Mouse (Mus musculus) limb, embryonic 12.5 days (tissue): ENCODE measurements at regions not wholly inside any gene's neighbourhood (a gene's known extent, or its start where the extent isn't known, plus 50 kb on each side); places are given as distances from the start of the nearest gene placed in this dataset.

Experiments used
- ATAC-seq: fragments of 200-750 bp; cut with Nextera tagmentation; 2 replicates; pipeline ENCODE4 v1.8.0; 2017; ENCODE audit warnings: low read depth, moderate TSS enrichment; ENCODE audit not compliant: insufficient number of reproducible peaks, insufficient read depth, low FRiP score, low TSS enrichment
- H3K27ac ChIP-seq: fragments of 300-500 bp; sonication (generic); 2 replicates; pipeline ENCODE4 v1.5.1; 2016; ENCODE audit warnings: mild to moderate bottlenecking, moderate library complexity
- H3K27me3 ChIP-seq: fragments of 300-500 bp; sonication (generic); 2 replicates; pipeline ENCODE4 v1.6.1; 2016; ENCODE audit warnings: mild to moderate bottlenecking, moderate library complexity
- H3K36me3 ChIP-seq: fragments of 300-500 bp; sonication (generic); 2 replicates; pipeline ENCODE4 v1.6.1; 2016; ENCODE audit warnings: mild to moderate bottlenecking, moderate library complexity
- H3K4me1 ChIP-seq: fragments of 300-500 bp; sonication (generic); replicated peaks from 2 replicates; pipeline ENCODE4 v1.6.1; 2016
- H3K4me2 ChIP-seq: fragments of 300-500 bp; sonication (generic); 2 replicates; pipeline ENCODE4 v1.6.1; 2016; ENCODE audit warnings: mild to moderate bottlenecking, moderate library complexity
- H3K4me3 ChIP-seq: fragments of 300-500 bp; sonication (generic); replicated peaks from 2 replicates; pipeline ENCODE4 v1.5.1; 2016; ENCODE audit warnings: mild to moderate bottlenecking
- H3K9ac ChIP-seq: fragments of 300-500 bp; sonication (generic); replicated peaks from 2 replicates; pipeline ENCODE4 v1.6.1; 2016; ENCODE audit warnings: mild to moderate bottlenecking, moderate library complexity
- H3K9me3 ChIP-seq: fragments of 300-500 bp; sonication (generic); 2 replicates; pipeline ENCODE4 v1.6.1; 2016; ENCODE audit warnings: mild to moderate bottlenecking, moderate library complexity
- WGBS: fragments of 180-500 bp; shearing (Covaris S2); methylation state at CpG from one replicate; pipeline ENCODE4 v1.1.7; 2016; 5-methylcytosine and 5-hydroxymethylcytosine counted together

GRCm38 (mm10) chr17:93260366-93261205, 61.8 kb downstream of the Adcyap1 start:
- Histone ChIP-seq H3K9me3 (no peaks in the 10 kb centered on the region), H3K9ac (no peak overlapping the region), H3K27me3 (no peaks in the 10 kb centered on the region), H3K4me1 (peaks cover 5% of the 10 kb centered on the region; the same call in 1 of the 2 replicates), H3K4me2 (no peak overlapping the region), H3K27ac (no peak overlapping the region), H3K36me3 (no peaks in the 10 kb centered on the region), H3K4me3 (no peak overlapping the region)
- no peak for ATAC-seq
- 26% methylated on average over 8 of the region's 8 CpGs for WGBS

GRCm38 (mm10) chr17:93261206-93261504, 62.3 kb downstream of the Adcyap1 start:
- Histone ChIP-seq H3K9ac (no peak overlapping the region), H3K9me3 (no peaks in the 10 kb centered on the region), H3K27ac (no peak overlapping the region), H3K4me2 (no peak overlapping the region), H3K36me3 (no peaks in the 10 kb centered on the region), H3K4me1 (peaks cover 5% of the 10 kb centered on the region; the same call in 1 of the 2 replicates), H3K4me3 (no peak overlapping the region), H3K27me3 (no peaks in the 10 kb centered on the region)
- no peak for ATAC-seq
- WGBS = 45% methylated on average over 1 of the region's 1 CpGs

- no peak for ATAC-seq
- WGBS = 0% methylated on average over 1 of the region's 1 CpGs
- Histone ChIP-seq H3K27ac (no peak overlapping the region), H3K4me3 (no peak overlapping the region), H3K27me3 (no peaks in the 10 kb centered on the region), H3K9me3 (no peaks in the 10 kb centered on the region), H3K4me1 (no peaks in the 10 kb centered on the region), H3K36me3 (no peaks in the 10 kb centered on the region), H3K4me2 (no peak overlapping the region), H3K9ac (no peak overlapping the region)
These were observed 107.3 kb downstream of the Adcyap1 start for GRCm38 (mm10) chr17:93306121-93306520.

- H3K9ac ChIP-seq = no peak overlapping the region
- H3K9me3 ChIP-seq = no peaks in the 10 kb centered on the region
- no peaks in the 10 kb centered on the region for H3K4me1 ChIP-seq
- 63% methylated on average over 4 of the region's 4 CpGs for WGBS
- no peak overlapping the region for H3K4me2 ChIP-seq
- no peak overlapping the region for H3K4me3 ChIP-seq
- H3K27ac ChIP-seq = no peak overlapping the region
- no peaks in the 10 kb centered on the region for H3K36me3 ChIP-seq
- no peaks in the 10 kb centered on the region for H3K27me3 ChIP-seq
- ATAC-seq = no peak
These were observed 113.3 kb downstream of the Adcyap1 start for GRCm38 (mm10) chr17:93312139-93312538.

GRCm38 (mm10) chr17:93312640-93313309, 114.0 kb downstream of the Adcyap1 start:
- Histone ChIP-seq H3K9me3 (no peaks in the 10 kb centered on the region), H3K27ac (no peak overlapping the region), H3K4me1 (no peaks in the 10 kb centered on the region), H3K36me3 (no peaks in the 10 kb centered on the region), H3K27me3 (no peaks in the 10 kb centered on the region), H3K9ac (no peak overlapping the region), H3K4me3 (no peak overlapping the region), H3K4me2 (no peak overlapping the region)
- 79% methylated on average over 3 of the region's 3 CpGs for WGBS
- ATAC-seq = no peak

GRCm38 (mm10) chr17:93313310-93313688, 114.5 kb downstream of the Adcyap1 start:
- WGBS = 57% methylated on average over 2 of the region's 2 CpGs
- Histone ChIP-seq H3K27ac (no peak overlapping the region), H3K4me1 (no peaks in the 10 kb centered on the region), H3K4me3 (no peak overlapping the region), H3K36me3 (no peaks in the 10 kb centered on the region), H3K4me2 (no peak overlapping the region), H3K9me3 (no peaks in the 10 kb centered on the region), H3K9ac (no peak overlapping the region), H3K27me3 (no peaks in the 10 kb centered on the region)
- no peak for ATAC-seq

GRCm38 (mm10) chr17:93314144-93314543, 115.3 kb downstream of the Adcyap1 start:
- Histone ChIP-seq H3K9me3 (no peaks in the 10 kb centered on the region), H3K27me3 (no peaks in the 10 kb centered on the region), H3K27ac (no peak overlapping the region), H3K4me3 (no peak overlapping the region), H3K4me1 (no peaks in the 10 kb centered on the region), H3K36me3 (no peaks in the 10 kb centered on the region), H3K9ac (no peak overlapping the region), H3K4me2 (no peak overlapping the region)
- WGBS = 30% methylated on average over 3 of the region's 3 CpGs
- ATAC-seq = no peak

GRCm38 (mm10) chr17:93321482-93321881, 122.7 kb downstream of the Adcyap1 start:
- no peaks in the 10 kb centered on the region for H3K27me3 ChIP-seq
- ATAC-seq = no peak

GRCm38 (mm10) chr17:93337576-93337975, 138.8 kb downstream of the Adcyap1 start:
- Histone ChIP-seq H3K36me3 (no peaks in the 10 kb centered on the region), H3K4me3 (no peak overlapping the region), H3K27ac (no peak overlapping the region), H3K4me2 (no peak overlapping the region), H3K27me3 (no peaks in the 10 kb centered on the region), H3K4me1 (no peaks in the 10 kb centered on the region), H3K9me3 (no peaks in the 10 kb centered on the region), H3K9ac (no peak overlapping the region)
- 62% methylated on average over 1 of the region's 1 CpGs for WGBS
- 0 out of 2 replicates have a peak, but pooled peaks have one; percentile 73 for ATAC-seq

More at GRCm38 (mm10) chr17:93321482-93321881, 122.7 kb downstream of the Adcyap1 start:
- no peaks in the 10 kb centered on the region for H3K4me1 ChIP-seq
- H3K4me3 ChIP-seq = no peak overlapping the region
- H3K9me3 ChIP-seq = no peaks in the 10 kb centered on the region
- WGBS = 76% methylated on average over 4 of the region's 4 CpGs
- H3K4me2 ChIP-seq = no peak overlapping the region
- H3K36me3 ChIP-seq = no peaks in the 10 kb centered on the region
- no peak overlapping the region for H3K9ac ChIP-seq
- no peak overlapping the region for H3K27ac ChIP-seq

- no peak overlapping the region for H3K9ac ChIP-seq
- H3K9me3 ChIP-seq = no peaks in the 10 kb centered on the region
- no peak overlapping the region for H3K27ac ChIP-seq
- H3K4me1 ChIP-seq = no peaks in the 10 kb centered on the region
- ATAC-seq = no peak
- no peaks in the 10 kb centered on the region for H3K27me3 ChIP-seq
- H3K36me3 ChIP-seq = no peaks in the 10 kb centered on the region
- H3K4me2 ChIP-seq = no peak overlapping the region
- H3K4me3 ChIP-seq = no peak overlapping the region
These were observed 156.4 kb downstream of the Adcyap1 start for GRCm38 (mm10) chr17:93355238-93355637.

- H3K9ac ChIP-seq = no peak overlapping the region
- H3K27ac ChIP-seq = no peak overlapping the region
- H3K27me3 ChIP-seq = no peaks in the 10 kb centered on the region
- H3K4me1 ChIP-seq = no peaks in the 10 kb centered on the region
- H3K36me3 ChIP-seq = no peaks in the 10 kb centered on the region
- ATAC-seq = no peak
- H3K9me3 ChIP-seq = no peaks in the 10 kb centered on the region
- no peak overlapping the region for H3K4me2 ChIP-seq
- no peak overlapping the region for H3K4me3 ChIP-seq
These were observed 164.1 kb downstream of the Adcyap1 start for GRCm38 (mm10) chr17:93362926-93363325.
